Mouse (Mus musculus) brain, adult 2 months (tissue): ENCODE results near the gene Wdr17.
A peak's percentile ranks its signal among the peaks of the same experiment; 100 is the strongest.

Experiments
- DNase-seq: peaks from one replicate; pipeline ENCODE4 v3.0.0; 2011; ENCODE audit warnings: low read depth, low spot score

Wdr17 gene

DNA sequence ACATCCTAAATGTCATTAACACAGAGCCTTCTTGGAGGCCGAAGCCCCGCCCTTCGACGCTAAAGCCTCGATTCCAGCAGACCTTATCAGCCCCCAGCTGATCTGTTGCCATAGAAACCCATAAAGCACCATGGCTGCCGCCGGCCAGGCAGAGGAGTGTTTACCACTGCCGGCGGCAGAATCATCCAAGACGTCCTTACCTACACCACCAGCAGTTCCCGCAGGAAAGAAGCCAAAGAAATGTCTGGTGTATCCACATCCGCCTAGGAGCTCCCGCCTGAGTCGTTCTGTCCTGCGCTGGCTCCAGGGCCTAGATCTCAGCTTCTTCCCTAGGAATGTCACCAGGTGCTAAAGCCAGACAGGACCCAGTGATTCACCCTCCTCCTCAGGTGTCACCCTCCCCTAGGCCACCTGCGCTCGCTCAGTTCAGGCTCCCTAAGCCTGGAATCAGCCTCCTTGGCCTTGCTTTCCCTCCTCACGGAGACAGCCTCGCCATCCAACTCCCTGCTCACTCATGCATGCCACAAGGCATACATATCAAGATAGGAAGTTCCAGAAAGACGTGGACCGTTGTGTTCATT, 286.2 kb downstream of the Wdr17 start, which contains the start of gene Spata4:
Spata4 (plus strand) TSS at position 111 of the 581 bp plus-strand sequence.
- DNase-seq, result peak; percentile 84

DNA sequence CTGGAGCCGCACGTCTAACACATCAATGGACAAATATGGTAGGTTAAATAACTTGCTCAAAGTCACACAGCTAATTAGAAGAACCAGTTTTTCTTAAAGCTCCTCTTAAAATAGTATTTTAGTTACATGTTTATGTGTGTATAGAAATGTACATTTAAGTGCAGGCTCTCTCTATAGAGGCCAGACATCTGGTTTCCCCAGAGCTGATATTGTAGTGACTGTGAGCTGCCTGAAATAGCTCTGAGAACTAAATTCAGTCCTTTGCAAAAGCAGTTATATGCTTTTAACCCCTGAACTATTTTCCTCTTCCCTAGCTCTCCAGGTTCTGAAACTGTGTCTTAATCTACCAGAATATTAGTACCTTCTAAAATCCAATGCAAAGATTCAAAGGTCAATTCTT, 289.6 kb downstream of the Wdr17 start:
- DNase-seq, result peak; percentile 42

DNA sequence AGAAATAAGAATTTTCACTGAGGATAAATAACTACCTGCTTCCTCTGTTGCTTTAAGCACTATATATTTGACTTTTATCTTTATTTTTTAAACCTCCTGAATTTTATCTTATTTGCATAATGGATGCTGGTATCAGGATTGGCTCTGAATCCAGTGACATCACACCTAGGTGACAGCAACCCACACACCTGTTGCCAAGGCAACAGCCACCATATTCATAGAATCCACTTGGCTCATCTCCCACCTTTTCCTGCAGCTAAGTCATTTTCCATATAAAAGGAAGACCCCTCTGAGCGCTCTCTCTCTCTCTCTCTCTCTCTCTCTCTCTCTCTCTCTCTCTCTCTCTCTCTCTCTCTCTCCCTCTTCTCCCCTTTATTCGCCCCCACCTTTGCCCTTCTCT, 290.0 kb downstream of the Wdr17 start:
- peak; percentile 66 for DNase-seq

DNA sequence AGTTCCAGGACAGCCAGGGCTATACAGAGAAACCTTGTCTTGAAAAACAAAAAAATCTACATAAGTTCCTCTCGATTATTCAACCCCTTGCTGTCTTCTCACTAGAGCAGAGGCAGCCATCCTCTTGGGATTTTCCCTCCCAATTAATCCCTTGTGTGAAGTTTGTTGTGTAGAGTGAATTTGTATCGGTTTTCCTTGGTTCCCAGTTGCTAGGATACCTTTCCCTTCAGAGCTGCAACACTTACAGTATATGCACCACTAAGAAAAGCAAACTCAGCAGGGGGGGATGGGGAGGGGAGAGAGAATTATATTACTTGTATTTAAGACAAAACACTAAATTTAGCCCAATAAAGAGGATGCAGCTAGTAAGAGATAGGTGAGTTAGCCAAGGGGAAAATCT, 290.9 kb downstream of the Wdr17 start:
- peak; percentile 22 for DNase-seq

DNA sequence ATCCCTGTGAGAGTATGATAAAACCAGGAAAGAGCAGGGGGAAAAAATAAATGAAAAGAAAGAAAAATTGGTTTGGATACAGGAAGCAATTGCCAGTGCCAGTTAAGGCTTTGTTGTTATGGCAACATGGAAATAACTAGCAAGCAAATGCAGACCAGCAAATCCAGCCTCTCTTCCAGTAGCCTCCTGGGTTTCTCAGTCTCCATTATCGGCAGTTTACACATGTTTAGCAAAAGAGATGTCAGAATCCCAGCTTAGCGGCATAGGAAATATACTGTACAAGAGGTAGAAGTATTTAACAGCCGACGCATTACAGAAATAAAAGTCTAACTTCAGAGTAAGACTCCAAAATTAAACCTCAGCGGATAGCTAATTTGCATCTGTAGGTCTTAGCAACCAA, 292.4 kb downstream of the Wdr17 start:
- DNase-seq, result peak; percentile 63

DNA sequence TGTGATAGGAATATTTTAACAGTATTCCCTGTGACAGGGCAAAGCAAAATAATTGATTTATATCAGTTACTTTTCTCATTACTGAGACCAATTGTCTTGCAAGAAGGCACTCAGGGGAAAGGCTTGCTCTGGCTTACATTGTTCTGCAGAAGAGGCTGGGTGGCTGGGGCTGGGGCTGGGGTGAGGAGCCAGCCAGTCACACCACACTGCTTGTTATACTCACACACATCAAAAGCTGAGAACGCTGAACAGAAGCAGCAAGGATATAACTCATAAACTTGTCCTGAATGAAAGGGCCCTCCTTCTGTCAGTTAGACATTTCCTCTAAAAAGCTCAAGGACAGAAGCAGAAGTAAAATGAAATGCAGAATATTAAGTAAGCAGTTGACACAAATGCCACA, 304.1 kb downstream of the Wdr17 start:
- DNase-seq, result no peak

DNA sequence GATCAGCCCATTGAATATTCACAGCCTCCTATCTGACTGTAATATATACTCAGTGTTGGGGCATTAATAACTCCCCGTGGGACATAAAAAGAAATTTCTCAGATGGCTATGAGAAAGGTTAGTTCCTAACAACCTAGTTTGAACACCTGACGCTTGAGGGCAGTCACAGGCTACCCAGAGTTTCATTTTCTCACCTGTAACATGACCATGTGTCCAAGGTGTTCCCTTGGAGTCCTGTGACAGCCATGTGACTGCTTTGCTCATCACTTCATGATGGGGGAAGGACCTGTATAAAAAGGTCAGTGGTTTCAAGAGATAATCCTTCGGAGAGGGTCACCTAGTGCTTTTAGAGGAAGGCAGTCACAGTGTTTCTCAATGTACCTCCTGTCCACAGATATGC, 305.5 kb downstream of the Wdr17 start:
- DNase-seq, result no peak
